In the genomic region with DNA sequence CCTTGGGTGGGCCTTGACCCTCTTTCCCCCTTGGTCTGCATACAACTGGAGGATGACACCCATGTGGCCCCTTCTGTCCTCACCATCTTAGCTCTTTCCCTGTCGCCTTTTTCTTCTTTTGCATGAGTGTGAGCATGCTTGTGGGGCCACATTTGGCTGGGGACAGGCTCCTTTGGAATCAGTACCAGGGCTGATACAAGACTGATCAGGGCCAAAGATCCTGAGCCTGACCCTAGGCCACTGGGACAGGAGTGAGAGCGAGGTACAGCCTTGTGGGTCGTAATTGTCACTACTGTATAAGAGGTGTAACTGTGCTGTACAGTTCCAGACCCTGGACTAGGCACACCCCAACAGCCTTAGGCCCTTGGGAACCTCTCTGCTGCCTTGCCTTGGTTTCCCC, we compare ENCODE assay signal across 11 mouse cellular contexts. TPM values are rescaled to one million over a fixed set of nuclear protein-coding genes. Genes with fewer than 3 reads are reported as not detected.
DNase-seq lines count a peak whose midpoint lies in the region; ATAC-seq and TF ChIP-seq lines count a peak whose summit lies in the region.
"Had no signal": no experiment of that assay in that cellular context is flagged by ENCODE, and none has a peak within 500 bp of the region (broad histone marks: within the 10 kb centered on the region; RNA-seq: fewer than 3 reads in every experiment).

No protein-coding gene starts in this region.

- no peak for TF ChIP-seq POLR2A in kidney, adult 2 months (IDR thresholded peaks at IDR 0.05; ENCODE audit: low read depth, low read length)
- TF ChIP-seq POLR2A in limb, embryonic 14.5 days (IDR thresholded peaks at IDR 0.05; ENCODE audit: borderline replicate concordance, extremely low read depth, insufficient read depth, insufficient read length), result no peak

- H3K27me3 ChIP-seq in kidney, adult 2 months (replicated peaks; ENCODE audit: control insufficient read depth, insufficient read depth, low read length), result no peaks in the 10 kb centered on the region
- no peaks in the 10 kb centered on the region for H3K27me3 ChIP-seq in midbrain, embryonic 14.5 days (ENCODE audit: control insufficient read depth, insufficient read depth, low read length)
- H3K27me3 ChIP-seq in midbrain, embryonic 16.5 days (ENCODE audit: control insufficient read depth, insufficient read depth, low read depth, low read length), result no peaks in the 10 kb centered on the region
- no peaks in the 10 kb centered on the region for H3K27me3 ChIP-seq in limb, embryonic 14.5 days (ENCODE audit: control insufficient read depth, insufficient read depth, low read length)

- WGBS in kidney, adult 2 months, result 74% methylated on average over 3 of the region's 3 CpGs
- WGBS in midbrain, embryonic 14.5 days, result 85% methylated on average over 3 of the region's 3 CpGs
- WGBS in midbrain, embryonic 16.5 days, result 86% methylated on average over 3 of the region's 3 CpGs
- 81% methylated on average over 3 of the region's 3 CpGs for WGBS in limb, embryonic 14.5 days

- H3K9me3 ChIP-seq in midbrain, embryonic 14.5 days (ENCODE audit: control insufficient read depth, low read length), result no peaks in the 10 kb centered on the region
- H3K9me3 ChIP-seq in midbrain, embryonic 16.5 days (replicated peaks; ENCODE audit: control insufficient read depth, low read length, poor library complexity, severe bottlenecking), result no peaks in the 10 kb centered on the region
- no peaks in the 10 kb centered on the region for H3K9me3 ChIP-seq in limb, embryonic 14.5 days (ENCODE audit: control insufficient read depth, low read length)

- H3K4me2 ChIP-seq in midbrain, embryonic 14.5 days (ENCODE audit: low read length), result peak overlapping the region; percentile 21; the same call in 1 of the 2 replicates
- H3K4me2 ChIP-seq in midbrain, embryonic 16.5 days (ENCODE audit: low read length), result no peak overlapping the region
- peak overlapping the region; percentile 93; the same call in 1 of the 2 replicates for H3K4me2 ChIP-seq in limb, embryonic 14.5 days (replicated peaks; ENCODE audit: low read depth, low read length, severe bottlenecking)

- DNase-seq in kidney, adult 2 months, result no peak
- DNase-seq in kidney, adult 18-20 months, result no peak
- no peak for DNase-seq in midbrain, embryonic 14.5 days
- no peak for DNase-seq in limb, embryonic 14.5 days (ENCODE audit: low spot score)
- no peak for DNase-seq in right cerebral cortex, postnatal 10 days (ENCODE audit: low spot score in 2 of 2)
- no peak for DNase-seq in frontal cortex, postnatal 25 days (ENCODE audit: low spot score in 2 of 2)
- no peak for DNase-seq in gastrocnemius, postnatal 10 days
- DNase-seq: adrenal gland, postnatal 10 days; heart, postnatal 4 days had no signal

- no peak for TF ChIP-seq CTCF in kidney, adult 2 months (conservative IDR thresholded peaks at IDR 0.05; ENCODE audit: insufficient read depth, insufficient read length, low read depth, low read length)

- H3K4me3 ChIP-seq in kidney, adult 2 months (ENCODE audit: insufficient read depth, low read depth, low read length), result peak overlapping the region; percentile 87; the same call in 1 of the 2 replicates
- H3K4me3 ChIP-seq in midbrain, embryonic 14.5 days (replicated peaks; ENCODE audit: low read depth, low read length), result no peak overlapping the region
- no peak overlapping the region for H3K4me3 ChIP-seq in midbrain, embryonic 16.5 days (ENCODE audit: low read depth, low read length)
- H3K4me3 ChIP-seq in limb, embryonic 14.5 days (replicated peaks; ENCODE audit: low read length), result no peak overlapping the region
- H3K4me3 ChIP-seq: left cerebral cortex, adult 2 months had no signal

- ATAC-seq in midbrain, embryonic 14.5 days (ENCODE audit: low FRiP score, low TSS enrichment), result no peak
- ATAC-seq in midbrain, embryonic 16.5 days, result no peak
- no peak for ATAC-seq in limb, embryonic 14.5 days (ENCODE audit: low FRiP score, low read depth)

- H3K9ac ChIP-seq in midbrain, embryonic 14.5 days (replicated peaks; ENCODE audit: low read length), result no peak overlapping the region
- no peak overlapping the region for H3K9ac ChIP-seq in midbrain, embryonic 16.5 days (ENCODE audit: low read depth, low read length)
- no peak overlapping the region for H3K9ac ChIP-seq in limb, embryonic 14.5 days (ENCODE audit: low read depth, low read length, severe bottlenecking)

- H3K4me1 ChIP-seq in kidney, adult 2 months (ENCODE audit: control insufficient read depth, insufficient read depth, low read length), result peaks cover 21% of the 10 kb centered on the region
- H3K4me1 ChIP-seq in midbrain, embryonic 14.5 days (ENCODE audit: control insufficient read depth, insufficient read depth, low read length), result peaks cover 17% of the 10 kb centered on the region
- peaks cover 29% of the 10 kb centered on the region for H3K4me1 ChIP-seq in midbrain, embryonic 16.5 days (ENCODE audit: control insufficient read depth, insufficient read depth, low read length)
- peaks cover 25% of the 10 kb centered on the region for H3K4me1 ChIP-seq in limb, embryonic 14.5 days (ENCODE audit: control insufficient read depth, insufficient read depth, low read length)

- H3K36me3 ChIP-seq in kidney, adult 2 months (ENCODE audit: control insufficient read depth, insufficient read depth, low read length), result peaks cover 4% of the 10 kb centered on the region; the same call in 1 of the 2 replicates
- H3K36me3 ChIP-seq in midbrain, embryonic 14.5 days (ENCODE audit: control insufficient read depth, insufficient read depth, low read length), result peaks cover 42% of the 10 kb centered on the region
- peaks cover 20% of the 10 kb centered on the region for H3K36me3 ChIP-seq in midbrain, embryonic 16.5 days (ENCODE audit: control insufficient read depth, insufficient read depth, low read length)
- H3K36me3 ChIP-seq in limb, embryonic 14.5 days (ENCODE audit: control insufficient read depth, insufficient read depth, low read length), result peaks cover 57% of the 10 kb centered on the region

- H3K27ac ChIP-seq in kidney, adult 2 months (ENCODE audit: insufficient read depth, low read depth, low read length), result peak overlapping the region; percentile 57; the same call in 1 of the 2 replicates
- no peak overlapping the region for H3K27ac ChIP-seq in midbrain, embryonic 14.5 days (replicated peaks; ENCODE audit: low read depth, low read length)
- H3K27ac ChIP-seq in midbrain, embryonic 16.5 days (ENCODE audit: low read length), result no peak overlapping the region
- no peak overlapping the region for H3K27ac ChIP-seq in limb, embryonic 14.5 days (replicated peaks; ENCODE audit: low read depth, low read length)
- H3K27ac ChIP-seq: left cerebral cortex, adult 2 months had no signal

RNA-seq across cellular contexts. Expression of a gene that starts 2.3 kb away (rescaled TPM):
- polyA plus RNA-seq in kidney, adult 2 months (2012; rRNA removed), result 751 and 939 TPM in 2 replicates
- polyA plus RNA-seq in midbrain, embryonic 14.5 days (2014; fragmentation: Nextera tagmentation; extraction: Ambion mirVana), result 23.6 and 28.4 TPM in 2 replicates
- polyA plus RNA-seq in midbrain, embryonic 16.5 days (2015; fragmentation: Nextera tagmentation; extraction: Ambion mirVana), result 23.1 and 24.8 TPM in 2 replicates
- polyA plus RNA-seq in limb, embryonic 14.5 days (2012; rRNA removed), result 54.4 and 75.1 TPM in 2 replicates
- 44.1 and 44.4 TPM in 2 replicates for polyA plus RNA-seq in limb, embryonic 14.5 days (2014; fragmentation: Nextera tagmentation; extraction: Ambion mirVana)
- total RNA-seq in gastrocnemius, postnatal 10 days (2021), result 10 to 100 TPM in 1 of 2 experiments, 1 to 10 TPM in 1; 9.7 to 11.1 TPM

RNA-seq across cellular contexts. Expression of a gene that starts 9.5 kb away (rescaled TPM):
- 282 and 300 TPM in 2 replicates for polyA plus RNA-seq in kidney, adult 2 months (2012; rRNA removed)
- polyA plus RNA-seq in midbrain, embryonic 14.5 days (2014; fragmentation: Nextera tagmentation; extraction: Ambion mirVana), result 113 and 151 TPM in 2 replicates
- 118 and 130 TPM in 2 replicates for polyA plus RNA-seq in midbrain, embryonic 16.5 days (2015; fragmentation: Nextera tagmentation; extraction: Ambion mirVana)
- 87.0 and 101 TPM in 2 replicates for polyA plus RNA-seq in limb, embryonic 14.5 days (2012; rRNA removed)
- 127 and 142 TPM in 2 replicates for polyA plus RNA-seq in limb, embryonic 14.5 days (2014; fragmentation: Nextera tagmentation; extraction: Ambion mirVana)
- 100 to 1,000 TPM; 121 to 147 TPM for total RNA-seq in gastrocnemius, postnatal 10 days (2021)

RNA-seq across cellular contexts. Expression of a gene that starts 26.5 kb away (rescaled TPM):
- polyA plus RNA-seq in kidney, adult 2 months (2012; rRNA removed), result 21.1 and 23.8 TPM in 2 replicates
- polyA plus RNA-seq in midbrain, embryonic 14.5 days (2014; fragmentation: Nextera tagmentation; extraction: Ambion mirVana), result 48.8 and 56.9 TPM in 2 replicates
- 51.5 and 58.7 TPM in 2 replicates for polyA plus RNA-seq in midbrain, embryonic 16.5 days (2015; fragmentation: Nextera tagmentation; extraction: Ambion mirVana)
- polyA plus RNA-seq in limb, embryonic 14.5 days (2012; rRNA removed), result 45.2 and 52.7 TPM in 2 replicates
- polyA plus RNA-seq in limb, embryonic 14.5 days (2014; fragmentation: Nextera tagmentation; extraction: Ambion mirVana), result 48.9 and 49.7 TPM in 2 replicates
- total RNA-seq in gastrocnemius, postnatal 10 days (2021), result 10 to 100 TPM; 16.1 to 17.5 TPM

RNA-seq across cellular contexts. Expression of a gene that starts 36.0 kb away (rescaled TPM):
- 14.8 and 15.1 TPM in 2 replicates for polyA plus RNA-seq in kidney, adult 2 months (2012; rRNA removed)
- polyA plus RNA-seq in midbrain, embryonic 14.5 days (2014; fragmentation: Nextera tagmentation; extraction: Ambion mirVana), result 17.8 and 19.9 TPM in 2 replicates
- 25.4 and 28.2 TPM in 2 replicates for polyA plus RNA-seq in midbrain, embryonic 16.5 days (2015; fragmentation: Nextera tagmentation; extraction: Ambion mirVana)
- polyA plus RNA-seq in limb, embryonic 14.5 days (2012; rRNA removed), result 42.1 and 43.0 TPM in 2 replicates
- polyA plus RNA-seq in limb, embryonic 14.5 days (2014; fragmentation: Nextera tagmentation; extraction: Ambion mirVana), result 29.2 TPM in 2 replicates
- total RNA-seq in gastrocnemius, postnatal 10 days (2021), result 1 to 10 TPM; 5.5 to 6.8 TPM

RNA-seq across cellular contexts. Expression of a gene that starts 36.0 kb away (rescaled TPM):
- 48.6 and 49.3 TPM in 2 replicates for polyA plus RNA-seq in kidney, adult 2 months (2012; rRNA removed)
- polyA plus RNA-seq in midbrain, embryonic 14.5 days (2014; fragmentation: Nextera tagmentation; extraction: Ambion mirVana), result 11.2 and 12.5 TPM in 2 replicates
- polyA plus RNA-seq in midbrain, embryonic 16.5 days (2015; fragmentation: Nextera tagmentation; extraction: Ambion mirVana), result 10.9 and 11.7 TPM in 2 replicates
- 12.3 and 14.7 TPM in 2 replicates for polyA plus RNA-seq in limb, embryonic 14.5 days (2012; rRNA removed)
- 12.8 and 14.3 TPM in 2 replicates for polyA plus RNA-seq in limb, embryonic 14.5 days (2014; fragmentation: Nextera tagmentation; extraction: Ambion mirVana)
- 10 to 100 TPM; 21.2 to 24.1 TPM for total RNA-seq in gastrocnemius, postnatal 10 days (2021)
